Mouse (Mus musculus) olfactory bulb, adult 2 months (tissue): ENCODE measurements around the gene Prdm16.

ENCODE experiments used
- CTCF ChIP-seq: fragments of 200-500 bp; IDR thresholded peaks from 2 replicates; pipeline ENCODE4 v1.5.1; 2012; ENCODE audit warnings: low read depth, mild to moderate bottlenecking, low read length, moderate library complexity; ENCODE audit not compliant: insufficient read depth
- POLR2A ChIP-seq: fragments of 200-500 bp; IDR thresholded peaks from 2 replicates; pipeline ENCODE4 v1.6.1; 2012; ENCODE audit warnings: mild to moderate bottlenecking, low read depth, low read length, moderate library complexity; ENCODE audit not compliant: insufficient read depth

- TF ChIP-seq POLR2A (no peak), CTCF (peak; percentile 89)
These were observed 37.9 kb upstream of the Prdm16 start for GRCm38 (mm10) chr4:154674541-154674940.
